Mouse (Mus musculus) thymus, postnatal 0 days (tissue): ENCODE results near the gene Arhgef7. TPM values are rescaled to one million over a fixed set of nuclear protein-coding genes. Genes with fewer than 3 reads are reported as not detected.

ENCODE experiments used
- DNase-seq: peaks from one replicate; pipeline ENCODE4 v3.0.0-alpha.2; 2015; ENCODE audit warnings: low spot score
- polyA plus RNA-seq: library from polyadenylated mRNA; unstranded; fragments of >200 nt; fragmentation: Nextera tagmentation; extraction: Ambion mirVana; gene quantifications from 2 replicates; pipeline ENCODE4 v1.2.1, GENCODE M21; 2015

The Arhgef7 gene
- polyA plus RNA-seq, 1 experiment from 2014 or later: 16.6 TPM

DNA sequence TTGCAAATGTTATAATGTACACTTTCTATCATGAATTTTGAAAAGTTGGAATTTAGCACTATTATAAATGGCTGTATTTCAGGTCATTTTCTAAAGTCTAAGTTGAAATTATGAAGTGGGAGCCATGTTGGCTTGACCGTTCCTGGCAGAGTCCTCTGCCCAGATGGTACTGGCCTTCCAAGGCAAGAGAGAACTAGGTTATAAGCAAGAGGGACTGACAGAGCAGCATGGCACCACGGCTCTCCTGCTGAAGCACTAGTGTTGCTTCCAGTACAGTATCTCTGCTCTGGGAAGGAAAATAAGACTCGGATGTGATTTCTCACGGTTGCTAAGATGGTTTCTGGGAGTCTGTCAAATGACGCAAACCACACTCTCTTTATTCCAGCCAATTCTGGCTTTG, 34.5 kb downstream of the Arhgef7 start:
- DNase-seq: no peak

DNA sequence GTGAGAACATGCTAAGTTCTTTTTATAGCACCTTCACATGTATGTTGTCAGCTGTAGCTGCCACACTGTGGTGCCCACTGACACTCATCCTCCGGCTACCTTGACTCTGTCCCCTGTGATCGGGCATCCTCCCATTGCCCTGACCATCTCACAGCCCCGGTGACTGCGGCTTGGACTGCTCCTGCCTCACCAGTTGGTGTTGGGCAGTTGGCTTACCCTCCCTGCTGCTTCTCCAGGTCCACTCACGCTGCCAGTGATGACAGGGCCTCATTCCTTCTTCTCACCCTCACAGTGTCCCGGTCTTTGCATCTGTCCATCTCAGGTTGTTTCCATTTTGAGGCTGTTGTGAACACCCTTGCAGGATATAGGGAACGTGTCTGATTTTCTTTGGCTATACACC, 35.3 kb downstream of the Arhgef7 start:
- DNase-seq: no peak

DNA sequence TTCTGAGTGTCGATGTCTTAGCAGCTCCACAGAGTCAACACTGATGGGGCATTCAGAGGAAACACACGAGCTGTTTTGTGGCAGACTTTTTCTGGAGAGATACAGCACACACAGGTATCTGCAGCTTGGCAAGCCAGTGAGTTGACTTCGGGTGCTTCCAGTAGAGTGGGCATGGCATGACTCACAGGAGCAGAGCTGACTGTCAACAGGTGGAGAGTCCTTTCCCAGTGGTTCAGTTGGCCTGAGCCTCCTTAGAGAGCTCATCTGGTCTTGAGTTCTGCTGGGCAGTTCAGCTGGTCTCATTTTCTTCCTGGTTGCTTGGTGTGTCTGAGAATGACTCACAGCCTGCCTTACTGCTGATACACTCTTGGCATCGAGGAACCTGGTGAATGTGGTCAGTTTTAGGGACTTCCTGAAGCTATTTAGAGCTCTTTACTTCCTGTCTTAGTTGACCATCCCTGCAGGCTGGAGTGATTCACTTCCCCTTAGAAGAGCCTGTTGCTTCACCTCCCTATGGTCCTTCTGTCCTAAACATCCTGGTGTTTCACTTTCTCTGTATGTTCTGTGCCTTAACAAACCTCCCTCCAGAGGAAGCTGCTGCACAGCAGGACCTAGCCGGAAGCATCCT, 39.8 kb downstream of the Arhgef7 start:
- no peak for DNase-seq

DNA sequence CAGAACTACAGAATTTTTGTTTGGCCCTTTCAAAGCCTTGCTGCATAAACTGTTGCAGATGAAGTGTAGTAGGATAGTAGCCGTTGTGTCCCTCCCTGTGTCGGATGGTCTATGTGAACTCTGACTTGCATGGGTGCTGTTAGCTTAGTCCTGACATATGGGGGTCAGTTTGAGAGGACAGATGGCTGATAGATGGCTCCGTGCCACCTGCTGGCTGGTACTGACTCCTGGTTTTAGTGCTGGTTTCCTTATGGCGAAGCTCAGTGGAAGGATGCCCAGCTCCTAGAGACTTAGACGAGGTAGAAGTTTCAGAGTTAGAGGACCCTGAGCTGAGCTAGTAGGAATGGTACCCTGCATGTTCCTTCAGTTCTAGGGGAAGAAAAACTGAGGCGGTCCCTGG, 42.5 kb downstream of the Arhgef7 start:
- no peak for DNase-seq

DNA sequence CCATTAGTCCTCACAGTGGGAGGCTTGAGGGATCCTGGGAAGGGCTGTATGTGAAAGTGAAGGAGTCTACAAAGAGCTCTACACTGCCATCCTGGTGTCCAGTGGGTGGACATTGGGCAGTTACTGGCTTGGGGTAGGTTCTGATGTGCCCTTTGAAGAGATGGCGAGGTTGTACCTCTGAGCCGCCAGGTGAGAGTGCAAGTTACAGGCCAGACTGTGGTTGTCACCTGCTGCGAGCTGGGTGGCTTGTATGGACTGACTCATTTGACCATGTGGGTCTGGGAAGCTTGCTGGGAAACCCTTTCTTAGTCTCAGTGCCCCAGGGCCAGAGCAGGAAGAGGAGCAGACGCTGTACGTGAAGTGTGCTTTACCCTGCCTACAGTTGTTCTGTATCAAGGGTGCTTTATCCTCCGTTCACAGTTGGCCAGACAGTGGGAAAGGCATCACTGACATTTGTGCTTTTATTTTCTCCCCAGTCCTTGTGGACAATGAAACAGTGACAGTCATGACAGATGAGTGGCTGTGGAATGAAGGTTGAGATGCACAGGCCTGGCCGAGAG, 43.1 kb downstream of the Arhgef7 start:
- no peak for DNase-seq

DNA sequence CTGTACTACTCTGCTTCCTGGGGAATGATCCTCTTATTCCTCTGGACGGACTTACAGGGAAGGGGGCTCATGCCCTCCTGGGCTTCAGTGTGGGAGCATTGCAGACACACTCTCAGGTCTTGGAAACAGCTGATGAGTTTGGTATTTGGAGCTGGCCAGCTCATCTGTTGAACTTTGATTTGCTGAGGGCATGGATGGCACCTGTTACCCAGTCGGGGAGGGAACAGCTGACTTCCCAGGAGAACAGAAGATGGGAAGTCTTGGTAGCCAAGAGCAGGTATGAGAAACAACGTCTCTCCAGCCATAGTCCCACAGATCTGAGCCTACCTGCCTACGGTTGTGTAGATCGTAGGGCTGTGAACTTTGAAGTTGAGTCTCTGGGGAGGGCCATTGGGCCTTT, 44.1 kb downstream of the Arhgef7 start:
- no peak for DNase-seq

DNA sequence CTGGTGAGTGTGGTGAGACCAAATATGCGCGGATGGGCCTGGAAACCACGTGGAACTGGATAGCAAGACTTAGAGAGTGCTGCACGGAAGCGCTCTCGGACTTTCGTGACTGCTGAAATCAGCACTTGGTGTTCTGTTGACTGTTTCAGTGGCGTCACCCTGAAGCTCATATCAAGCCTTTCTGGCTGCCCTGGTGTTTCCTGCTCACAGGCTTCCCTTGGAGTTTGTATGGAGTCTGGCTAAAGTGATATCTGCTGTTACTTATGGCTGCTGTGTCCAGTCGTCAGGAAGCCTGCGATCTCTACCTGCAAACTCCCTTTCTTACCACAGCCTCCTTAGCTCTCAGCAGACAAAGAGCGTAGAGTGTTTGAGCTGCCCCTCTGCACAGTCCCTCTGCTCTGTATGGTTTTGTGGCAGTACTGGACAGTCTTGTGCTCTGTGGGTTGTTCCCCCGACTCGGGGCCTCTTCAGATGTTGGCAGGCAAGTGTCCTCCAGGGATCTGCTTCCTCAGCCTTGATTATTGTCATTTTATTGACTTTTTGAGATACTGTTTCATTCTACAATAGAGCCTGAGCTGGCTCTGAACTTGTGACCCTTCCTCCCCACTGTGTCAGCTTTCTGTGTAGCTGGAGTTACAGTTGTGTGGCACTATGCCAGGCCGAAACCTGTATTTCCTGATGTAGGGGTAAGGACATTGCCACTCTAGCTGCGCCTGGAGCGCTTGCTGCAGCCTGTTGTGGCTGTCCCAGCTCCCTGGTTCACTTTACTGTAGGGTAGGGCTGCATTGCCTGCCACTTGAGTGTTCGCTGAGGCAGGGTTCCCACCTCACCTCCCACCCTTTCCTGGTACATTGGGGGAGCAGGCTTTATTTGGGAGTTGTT, 46.9 kb downstream of the Arhgef7 start:
- no peak for DNase-seq

DNA sequence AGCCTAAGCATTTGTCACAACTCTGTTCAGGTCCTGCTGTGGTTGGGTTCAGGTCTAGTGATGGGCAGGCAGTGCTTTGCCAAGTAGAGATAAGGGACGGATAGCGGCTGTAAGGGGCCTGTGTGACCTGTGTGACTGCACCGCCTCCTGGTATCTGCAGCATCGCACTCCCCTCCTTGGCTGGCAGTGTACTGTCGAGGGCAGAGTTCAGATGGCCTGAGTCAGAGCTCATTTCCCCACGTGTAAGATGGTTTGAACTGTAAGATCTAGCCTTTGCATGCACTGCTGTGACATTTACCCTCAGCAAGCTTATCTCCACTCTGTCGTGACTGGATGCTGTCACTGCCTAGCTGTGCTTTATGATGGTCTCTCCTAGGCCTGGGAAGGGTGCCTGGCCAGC, 48.4 kb downstream of the Arhgef7 start:
- no peak for DNase-seq

DNA sequence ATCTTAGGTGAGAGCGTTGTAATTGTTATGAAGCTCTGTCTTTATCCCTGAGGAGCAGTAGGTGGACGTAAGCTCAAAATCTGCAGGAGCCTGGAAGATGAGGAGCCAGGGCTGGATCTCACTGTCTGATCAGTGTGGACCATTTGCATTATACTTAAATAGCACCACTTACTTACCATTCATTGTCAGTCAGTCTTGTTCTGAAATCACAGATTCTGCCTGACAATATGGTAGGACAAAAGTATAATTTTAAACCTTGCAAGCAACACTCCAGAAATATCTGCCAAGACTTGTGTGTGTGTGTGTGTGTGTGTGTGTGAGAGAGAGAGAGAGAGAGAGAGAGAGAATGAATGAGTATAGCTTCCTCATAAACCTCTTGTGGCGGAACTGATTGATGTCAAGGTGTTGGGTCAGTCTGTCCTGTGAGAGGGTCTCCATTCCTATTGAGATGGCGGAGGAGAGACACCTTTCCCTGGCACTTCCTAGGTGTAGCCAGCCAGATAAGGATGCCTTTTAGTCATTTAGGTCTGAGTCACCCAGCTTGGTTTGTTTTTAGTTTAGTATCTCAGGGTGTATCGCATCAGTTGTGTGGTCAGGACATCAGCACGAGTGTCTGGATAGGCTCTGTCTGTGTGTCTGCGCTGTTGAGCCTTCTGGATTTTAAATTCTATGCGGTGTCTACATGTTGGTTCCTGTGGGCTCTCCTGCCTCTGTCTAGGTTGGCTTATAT, 49.1 kb downstream of the Arhgef7 start:
- DNase-seq: no peak

DNA sequence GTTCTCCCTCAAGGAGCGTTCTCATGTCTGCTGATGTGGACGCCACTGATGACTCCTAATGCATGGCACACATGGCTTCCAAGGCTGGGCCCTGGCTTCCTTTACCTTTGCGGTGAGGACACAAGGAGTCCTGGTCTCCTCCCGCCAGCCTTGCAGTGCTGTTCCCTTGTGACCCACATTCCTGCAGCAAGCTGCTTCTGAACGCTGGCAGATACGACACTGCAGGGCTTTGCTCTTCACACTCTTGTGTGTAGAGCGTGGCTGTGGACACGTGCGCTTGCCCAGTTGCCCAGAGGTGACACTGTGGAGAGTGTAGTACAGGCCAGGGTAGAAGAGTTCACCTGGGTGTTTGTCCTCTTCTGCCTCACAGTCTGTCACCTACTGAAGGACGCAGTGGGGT, 49.7 kb downstream of the Arhgef7 start:
- DNase-seq: no peak

DNA sequence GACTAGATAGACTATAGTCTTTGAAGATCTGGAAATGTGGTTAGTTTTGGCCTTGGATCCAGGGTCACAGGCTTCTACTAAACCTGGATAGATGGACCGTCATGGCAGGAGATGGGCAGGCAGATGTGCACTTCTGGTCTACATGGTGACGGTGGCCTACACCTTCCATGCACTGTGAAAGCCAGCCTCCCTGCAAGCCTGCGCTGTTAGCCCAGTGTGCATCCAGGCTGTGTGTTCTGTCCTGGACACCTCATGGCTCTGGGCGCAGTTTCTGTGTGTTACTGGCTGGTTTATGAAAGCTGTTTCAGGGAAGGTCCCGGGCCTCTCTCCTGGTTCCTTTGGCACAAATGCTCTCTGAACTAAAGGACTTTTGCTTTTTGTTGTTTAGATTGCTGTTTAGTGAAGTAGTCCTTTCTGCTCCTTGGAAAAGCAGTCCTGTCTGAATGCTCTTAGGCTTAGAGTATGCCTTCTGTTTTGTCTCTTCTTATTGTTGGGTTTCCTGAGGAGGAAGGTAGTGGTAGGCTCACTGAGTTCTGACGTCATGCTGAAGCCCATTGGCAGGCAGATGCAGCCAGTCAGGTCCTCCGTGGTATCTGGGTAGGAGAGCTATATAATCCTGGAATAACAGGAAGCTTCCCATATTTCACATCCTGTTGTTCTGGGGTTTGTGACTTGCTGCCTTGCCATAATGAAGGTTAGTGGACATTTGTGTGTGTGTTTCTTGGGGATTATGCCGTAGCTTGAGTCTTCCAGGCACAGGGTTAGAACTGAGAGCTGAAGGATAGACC, 51.3 kb downstream of the Arhgef7 start:
- no peak for DNase-seq

DNA sequence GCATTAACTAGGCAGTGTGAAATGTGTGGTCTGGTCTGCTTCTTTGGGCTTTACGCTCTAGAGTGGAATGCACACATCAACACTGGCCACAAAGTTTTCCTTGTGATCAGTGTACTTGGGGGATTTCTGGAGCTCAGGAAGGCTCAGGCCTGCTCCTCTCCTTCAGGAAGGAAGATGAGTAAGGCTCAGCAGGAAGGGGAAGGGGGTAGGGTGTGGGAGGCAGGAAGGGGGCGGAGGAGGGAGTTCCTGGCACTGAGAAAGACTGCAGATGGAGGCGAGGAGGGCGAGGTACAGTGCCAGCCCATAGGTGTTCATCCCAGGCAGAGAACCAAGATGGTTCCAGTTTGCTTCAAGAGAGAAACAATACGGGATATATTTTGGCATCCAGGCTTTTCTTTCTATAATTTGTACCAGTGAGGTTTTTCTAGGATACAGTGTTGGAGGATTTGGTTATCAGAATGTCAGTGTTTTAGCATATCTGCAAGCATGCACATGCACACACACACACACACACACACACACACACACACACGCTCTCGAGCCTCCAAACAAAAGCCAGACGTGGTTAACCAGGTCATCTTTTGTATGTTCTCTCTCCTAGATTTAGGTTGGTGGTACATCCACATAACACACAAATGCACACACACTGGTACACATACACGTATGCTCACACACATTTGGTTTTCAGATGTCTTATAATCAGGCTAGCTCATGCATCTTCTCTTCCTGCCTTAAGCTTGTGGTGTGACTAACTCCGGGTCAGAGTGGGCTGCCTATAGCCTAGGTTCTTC, 52.5 kb downstream of the Arhgef7 start:
- no peak for DNase-seq

DNA sequence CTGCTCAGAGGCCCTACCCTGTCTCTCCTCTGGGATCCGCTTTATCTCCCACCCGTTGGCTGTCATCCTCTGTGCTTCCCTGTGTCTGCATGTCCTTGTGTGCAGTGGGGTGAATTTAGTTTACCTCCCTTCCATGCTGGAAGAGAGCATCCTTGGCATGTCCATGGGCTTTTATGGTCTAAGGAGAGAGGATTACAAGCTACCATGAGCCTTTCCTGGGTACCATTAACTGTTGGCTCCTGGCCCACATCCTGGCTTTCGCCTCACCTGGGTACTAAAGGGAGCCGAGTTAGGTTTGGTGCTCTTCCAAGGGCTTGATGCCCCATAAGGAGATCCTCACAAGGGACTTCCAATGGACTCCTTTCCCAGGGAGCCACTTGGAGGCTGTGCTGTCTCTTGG, 53.1 kb downstream of the Arhgef7 start:
- no peak for DNase-seq

DNA sequence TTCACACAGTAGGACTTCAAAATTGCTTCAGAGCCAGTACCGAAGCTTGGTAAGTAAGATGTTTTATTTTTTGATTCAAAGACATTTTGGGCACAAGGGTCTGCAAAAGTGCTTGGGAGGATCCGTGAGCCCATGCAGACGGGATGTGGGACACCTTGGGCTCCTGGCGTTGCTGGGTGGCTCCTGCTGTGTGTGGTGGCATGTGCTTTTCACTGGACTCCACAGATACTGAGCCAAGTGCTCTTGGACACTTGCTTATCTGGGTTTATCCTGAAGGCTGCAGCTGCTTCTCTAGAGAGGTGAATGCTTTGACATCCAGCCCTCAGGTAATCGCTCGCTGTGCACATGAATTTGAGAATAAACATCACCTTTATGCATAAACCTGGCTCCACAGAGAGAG, 55.1 kb downstream of the Arhgef7 start:
- no peak for DNase-seq

DNA sequence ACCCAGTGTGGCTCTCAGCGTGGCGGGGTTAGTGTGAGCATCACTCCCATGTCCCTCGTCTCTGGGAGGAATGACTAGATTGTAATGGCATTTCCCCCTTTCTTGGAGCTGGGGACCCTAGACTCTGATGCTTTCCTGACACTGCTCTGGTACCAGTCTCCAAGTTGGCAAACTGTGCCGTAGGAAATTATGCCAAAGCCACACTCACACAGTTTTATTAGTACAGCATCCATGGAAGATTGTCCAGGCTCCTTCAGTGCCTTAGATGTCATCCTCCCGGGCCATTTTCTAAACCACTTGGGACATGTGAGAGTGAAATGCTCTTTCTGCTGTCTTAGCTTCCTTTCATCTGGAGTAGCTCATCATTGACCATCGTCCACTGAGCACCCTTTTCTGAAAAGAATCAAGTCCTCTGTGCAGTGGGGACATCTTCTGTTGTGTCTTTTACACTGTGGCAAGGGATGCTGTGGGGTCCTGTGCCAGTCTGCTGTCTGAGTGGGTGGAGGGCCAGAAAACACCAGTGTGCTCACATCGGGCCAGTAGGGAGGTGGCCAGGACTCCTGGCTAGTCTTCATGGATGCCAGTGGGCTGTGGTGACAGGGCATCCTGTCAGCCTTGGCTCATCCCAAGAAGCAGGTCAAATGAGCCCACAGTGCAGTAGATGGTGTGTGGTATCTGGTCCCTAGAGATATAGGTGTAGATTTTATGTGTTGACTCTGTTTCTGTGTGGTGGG, 56.5 kb downstream of the Arhgef7 start:
- DNase-seq: no peak

DNA sequence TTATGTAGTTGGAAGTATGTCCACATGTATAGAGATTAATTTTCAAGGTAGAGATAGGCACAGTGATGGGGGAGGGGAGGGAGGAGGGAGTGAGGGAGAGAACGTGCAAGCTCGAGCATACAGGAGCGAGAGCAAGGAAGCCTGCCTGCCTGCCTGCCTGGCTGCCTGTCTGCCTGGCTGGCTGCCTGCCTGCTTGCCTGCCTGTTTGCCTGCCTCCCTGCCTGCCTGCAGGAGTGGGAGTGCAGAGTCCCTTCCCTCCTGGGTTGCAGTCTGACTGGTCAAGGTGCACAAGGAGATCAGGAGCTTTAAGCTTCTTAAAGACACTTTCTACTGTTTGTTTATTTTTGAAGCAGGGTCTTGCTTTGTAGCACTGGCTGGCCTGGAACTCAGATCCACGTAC, 57.6 kb downstream of the Arhgef7 start:
- no peak for DNase-seq

DNA sequence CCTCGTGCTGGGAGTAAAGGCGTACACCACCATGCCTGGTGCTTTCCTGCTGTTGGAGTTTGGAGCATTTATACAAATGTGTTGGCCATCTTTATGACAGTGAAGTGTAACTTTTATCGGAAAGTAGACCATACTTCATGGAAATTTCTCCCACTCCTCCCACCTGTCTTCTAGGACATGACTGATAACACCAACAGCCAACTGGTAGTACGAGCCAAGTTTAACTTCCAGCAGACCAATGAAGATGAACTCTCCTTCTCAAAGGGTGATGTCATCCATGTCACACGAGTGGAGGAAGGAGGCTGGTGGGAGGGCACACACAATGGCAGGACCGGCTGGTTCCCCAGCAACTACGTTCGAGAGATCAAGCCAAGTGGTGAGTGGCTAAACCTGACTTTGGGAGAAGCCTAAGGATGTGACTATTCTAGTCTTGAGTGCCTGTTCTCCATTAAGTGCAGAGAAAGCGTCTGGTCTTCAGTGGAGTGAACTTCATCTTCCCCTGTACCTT, 58.1 kb downstream of the Arhgef7 start:
- no peak for DNase-seq

DNA sequence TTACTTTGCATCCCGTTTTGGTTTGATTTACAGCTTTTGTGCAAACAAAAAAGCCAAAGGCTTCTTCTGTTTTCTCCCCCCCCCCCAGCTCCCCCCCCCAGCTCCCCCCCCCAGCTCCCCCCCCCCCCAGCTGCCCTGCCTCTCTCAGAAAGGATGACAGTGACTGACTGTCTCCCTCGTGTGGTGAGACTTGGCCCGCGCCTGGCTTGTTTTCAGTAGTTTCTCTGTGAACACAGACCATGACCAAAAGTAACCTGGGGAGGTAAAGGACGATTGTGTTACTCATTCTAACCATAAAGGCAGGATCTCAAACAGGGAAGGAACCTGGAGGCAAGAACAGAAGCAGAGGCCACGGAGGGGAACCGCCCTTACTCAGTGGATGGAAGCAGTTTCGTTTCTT, 60.7 kb downstream of the Arhgef7 start:
- no peak for DNase-seq

DNA sequence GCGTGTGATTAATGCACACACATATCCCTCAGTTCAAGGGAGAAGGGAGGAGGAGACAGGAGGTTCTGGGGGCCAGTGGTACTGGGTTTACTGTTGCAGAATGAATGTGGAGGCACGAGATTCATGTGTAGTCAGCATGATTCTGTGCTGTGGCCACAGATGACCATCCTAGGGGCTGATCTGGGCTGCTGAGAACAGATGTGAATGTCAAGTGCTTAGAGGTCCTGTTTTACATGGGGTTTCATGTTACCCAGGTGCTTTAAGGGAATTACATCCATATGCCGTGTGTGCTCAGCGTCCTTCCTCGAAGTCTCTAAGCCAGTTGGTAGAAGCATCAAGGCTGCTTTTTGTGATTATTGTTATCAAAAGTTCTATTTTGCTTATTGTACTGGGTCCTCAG, 61.6 kb downstream of the Arhgef7 start:
- DNase-seq: no peak

DNA sequence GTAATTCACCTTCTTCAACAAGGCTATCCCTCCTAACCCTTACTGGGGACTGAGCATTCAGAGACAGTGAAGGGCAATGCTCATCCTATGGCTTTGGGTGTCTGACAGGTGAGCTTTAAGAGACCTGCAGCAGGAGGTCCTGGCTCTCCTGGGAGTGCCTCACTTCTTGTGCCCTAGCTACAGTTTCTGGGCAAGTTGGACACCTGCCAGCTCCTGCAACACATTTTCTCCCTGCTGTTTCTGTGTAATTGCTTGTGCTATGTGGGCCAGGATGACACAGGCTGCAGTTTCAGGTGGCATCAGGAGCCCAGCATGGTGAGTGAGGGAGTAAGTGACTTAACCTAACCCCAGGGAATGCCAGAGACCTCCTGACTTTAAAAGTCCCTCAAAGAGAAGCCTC, 67.4 kb downstream of the Arhgef7 start:
- DNase-seq: no peak
